Mouse (Mus musculus) Patski (cell line): ENCODE results near the gene Ccl6. TPM values are rescaled to one million over a fixed set of nuclear protein-coding genes. Genes with fewer than 3 reads are reported as not detected.

ENCODE experiments used
- ATAC-seq: fragments of 100-300 bp; one replicate; pipeline ENCODE4 v1.8.0; 2021
- CTCF ChIA-PET: fragments of 350-600 bp; sonication (Branson Sonifier 250); formaldehyde crosslinking; loops from one replicate; lab custom pipeline; 2022; ENCODE audit warnings: inconsistent platforms; lab: Charles Lee
- POLR2A ChIA-PET: fragments of 350-600 bp; sonication (Branson Sonifier 250); formaldehyde crosslinking; loops from one replicate; lab custom pipeline; 2022; ENCODE audit warnings: antibody characterized with exemption, inconsistent platforms; lab: Charles Lee
- DNase-seq: peaks from one replicate; pipeline ENCODE4 v3.0.0-alpha.2; 2011; ENCODE audit warnings: low read depth, low spot score
- H3K27me3 ChIP-seq: fragments of 371-371 bp; one replicate; pipeline ENCODE4 v1.5.1; 2021
- CTCF ChIP-seq: fragments of 100-300 bp; IDR thresholded peaks from one replicate; pipeline ENCODE4 v1.5.1; 2021
- in situ Hi-C: fragments of 300-500 bp; cut with MboI; formaldehyde crosslinking; loops from 3 replicates; pipeline ENCODE4 v1.11.1; 2018; ENCODE audit warnings: low pct_unique_long_range_greater_than_20kb, mixed read lengths
- polyA plus RNA-seq: library from polyadenylated mRNA; unstranded; gene quantifications from one replicate; pipeline ENCODE4 v1.2.3, GENCODE M21; 2021

Gene Ccl6
- polyA plus RNA-seq, 1 experiment from 2014 or later, result not detected

- peak; percentile 51 for ATAC-seq
- no peak for TF ChIP-seq CTCF
- ChIA-PET CTCF (interaction anchor here (1.2 to 2.4 kb wide), 3 partner anchors 14 to 50 kb away, joined by 3 to 5 read pairs (median 3); no protein-coding TSS in a partner anchor), POLR2A (no interaction called here)
- in situ Hi-C loops, result no loop called here
- H3K27me3 ChIP-seq, result no peaks in the 10 kb centered on the region
- peak; percentile 65 for DNase-seq
These were observed 54.1 kb downstream of the Ccl6 start for GRCm38 (mm10) chr11:83538705-83539314.

Other genes with a start within 250 kb of the Ccl6 start
- gene Rasl10b, start 183.9 kb downstream of the Ccl6 start, polyA plus RNA-seq, result 27.5 TPM
- gene Gas2l2, start 163.6 kb downstream of the Ccl6 start, polyA plus RNA-seq, result not detected
- 1.5 TPM for gene 1700020L24Rik, start 155.4 kb downstream of the Ccl6 start, polyA plus RNA-seq
- 1.5 TPM for gene Mmp28, start 130.0 kb downstream of the Ccl6 start, polyA plus RNA-seq
- 150 TPM for gene Taf15, start 120.0 kb downstream of the Ccl6 start, polyA plus RNA-seq
- gene Heatr9, start 70.9 kb downstream of the Ccl6 start, polyA plus RNA-seq, result not detected
- 0.65 TPM for gene Ccl5, start 62.6 kb downstream of the Ccl6 start, polyA plus RNA-seq
- gene Ccl9, start 14.5 kb downstream of the Ccl6 start, polyA plus RNA-seq, result 0.42 TPM
- not detected for gene Rpl9-ps1, start 52.5 kb upstream of the Ccl6 start, polyA plus RNA-seq
- not detected for gene Ccl3, start 56.3 kb upstream of the Ccl6 start, polyA plus RNA-seq
- gene Ccl4, start 69.5 kb upstream of the Ccl6 start, polyA plus RNA-seq, result not detected
- gene Wfdc17, start 110.9 kb upstream of the Ccl6 start, polyA plus RNA-seq, result not detected
- gene Wfdc18, start 115.9 kb upstream of the Ccl6 start, polyA plus RNA-seq, result not detected
- gene Wfdc21, start 153.9 kb upstream of the Ccl6 start, polyA plus RNA-seq, result not detected
- 17.6 TPM for gene Heatr6, start 160.6 kb upstream of the Ccl6 start, polyA plus RNA-seq